Mouse (Mus musculus) spleen, embryonic (tissue): Measurements from ENCODE around the gene Kdm1b.

Source experiments
- CTCF ChIA-PET: fragments of 350-600 bp; sonication (Branson Sonifier 250); formaldehyde crosslinking; loops from one replicate; lab custom pipeline; 2022; lab: Charles Lee

Gene Kdm1b

DNA sequence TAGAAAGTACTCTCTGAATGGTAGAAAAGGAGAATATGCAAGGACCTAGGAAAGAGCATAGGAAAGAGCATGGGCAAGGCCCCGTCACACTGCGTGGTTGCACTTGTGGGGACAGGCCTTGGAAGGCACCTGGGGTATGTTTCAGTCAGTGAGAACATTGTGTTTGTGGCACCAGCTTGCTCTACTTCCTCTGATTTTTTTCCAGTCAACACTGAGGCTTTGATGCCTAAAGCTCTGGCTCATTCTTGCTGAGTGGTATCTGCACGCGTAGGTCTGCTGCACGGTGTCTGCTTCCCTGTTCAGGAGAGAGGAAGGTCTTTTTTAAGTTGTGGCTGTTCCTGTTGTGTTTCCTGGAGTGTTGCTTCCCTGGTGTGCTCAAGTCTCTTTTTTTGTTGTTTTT is 13.5 kb downstream of the Kdm1b start:
- CTCF ChIA-PET: no interaction called here

- CTCF ChIA-PET: no interaction called here
Measured at GRCm38 (mm10) chr13:47062756-47063155, 19.5 kb downstream of the Kdm1b start.

DNA sequence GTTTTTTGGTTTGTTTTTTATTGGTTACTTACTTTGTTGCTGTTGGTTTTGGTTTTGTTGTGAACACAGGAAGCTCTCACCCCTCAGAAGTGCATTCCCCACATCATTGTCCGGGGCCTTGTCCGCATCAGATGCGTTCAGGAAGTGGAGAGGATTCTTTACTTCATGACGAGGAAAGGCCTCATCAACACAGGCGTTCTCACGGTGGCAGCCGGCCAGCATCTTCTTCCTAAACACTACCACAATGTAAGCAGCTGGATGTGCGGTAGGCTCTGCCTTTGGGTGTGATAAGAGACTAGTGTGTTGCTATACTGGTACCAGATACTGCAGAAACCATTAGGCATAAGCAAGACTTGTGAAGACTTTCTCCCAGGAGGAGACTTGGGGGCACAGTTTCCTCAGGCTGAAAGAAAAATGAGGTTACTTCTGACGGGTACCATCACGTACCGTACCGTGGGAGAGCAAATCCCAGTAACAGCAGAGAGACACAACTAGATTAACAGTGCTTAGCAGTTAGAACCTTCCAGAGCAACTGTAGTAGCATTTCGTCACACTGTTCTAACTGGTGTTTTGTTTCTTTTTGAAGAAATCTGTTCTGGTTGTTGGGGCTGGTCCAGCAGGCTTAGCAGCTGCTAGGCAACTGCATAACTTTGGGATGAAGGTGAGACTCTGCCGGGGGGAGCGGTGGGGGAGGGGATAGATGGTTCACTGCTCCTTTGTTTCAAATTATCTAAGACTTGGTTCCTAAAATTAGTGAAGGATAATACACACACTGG is 20.9 kb downstream of the Kdm1b start:
- CTCF ChIA-PET: no interaction called here

- CTCF ChIA-PET: no interaction called here
Measured at GRCm38 (mm10) chr13:47066516-47066915, 23.2 kb downstream of the Kdm1b start.

DNA sequence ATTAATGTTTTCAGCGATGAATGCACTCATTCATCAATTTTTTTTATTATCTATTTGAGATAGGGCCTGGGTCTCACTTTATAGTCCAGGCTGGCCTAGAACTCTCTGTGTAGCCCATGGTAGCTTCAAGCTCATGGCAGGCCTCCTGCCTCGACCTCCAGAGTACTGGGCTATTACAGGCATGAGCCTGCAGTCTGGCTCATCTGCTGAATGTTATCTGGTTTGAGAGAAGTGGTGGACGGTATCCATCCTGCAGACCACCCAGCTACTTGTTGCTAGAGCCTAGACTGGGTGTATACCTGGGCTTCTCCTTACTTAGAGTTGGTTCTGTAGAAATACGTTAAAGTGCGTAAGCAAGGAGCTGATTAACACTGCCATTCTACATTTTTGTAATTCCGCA is 23.7 kb downstream of the Kdm1b start:
- CTCF ChIA-PET: no interaction called here

- CTCF ChIA-PET: no interaction called here
Measured at GRCm38 (mm10) chr13:47070329-47071080, 27.2 kb downstream of the Kdm1b start.

- CTCF ChIA-PET: no interaction called here
Measured at GRCm38 (mm10) chr13:47071871-47072270, 28.6 kb downstream of the Kdm1b start.

DNA sequence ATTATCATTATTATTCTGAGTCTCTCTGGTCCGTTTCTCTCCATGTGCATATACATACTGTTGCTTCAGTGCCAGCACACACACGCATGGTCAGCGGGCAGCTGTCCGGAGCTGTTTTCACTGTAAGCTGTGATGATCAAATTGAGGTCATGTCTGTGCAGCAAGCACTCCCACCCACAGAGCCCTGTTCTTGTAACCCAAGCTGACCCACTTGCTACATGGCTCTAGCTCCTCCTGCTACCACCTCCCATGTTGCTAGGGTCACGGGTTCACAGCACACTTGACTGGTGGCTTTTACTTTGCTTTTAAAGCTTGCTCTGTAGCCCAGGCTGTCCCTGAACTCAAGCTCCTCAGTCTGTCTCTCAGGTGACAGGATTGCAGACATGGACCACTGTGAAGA is 29.2 kb downstream of the Kdm1b start:
- CTCF ChIA-PET: no interaction called here

- CTCF ChIA-PET: no interaction called here
Measured at GRCm38 (mm10) chr13:47076156-47076555, 32.9 kb downstream of the Kdm1b start.

GRCm38 (mm10) chr13:47077367-47077766 is 34.1 kb downstream of the Kdm1b start:
- CTCF ChIA-PET: no interaction called here

DNA sequence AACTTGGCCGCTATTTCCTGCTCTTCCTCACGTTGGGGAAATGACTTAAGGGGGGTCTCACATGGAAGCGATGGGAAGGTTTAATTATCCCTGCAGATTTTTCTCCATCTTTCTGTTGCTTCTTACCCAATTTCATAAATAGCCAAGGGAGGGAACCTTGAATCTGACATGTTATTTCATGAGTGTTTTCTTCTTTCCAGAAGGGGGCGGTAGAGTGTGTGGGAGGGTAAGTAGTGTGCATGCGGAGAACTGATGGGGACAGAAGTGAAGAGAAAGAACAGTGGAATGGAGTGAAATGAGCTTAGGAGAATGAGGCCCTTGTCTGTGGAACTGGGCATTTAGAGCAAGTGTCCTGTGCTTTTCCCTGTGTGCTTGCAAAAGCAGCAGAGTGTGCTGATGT is 35.5 kb downstream of the Kdm1b start:
- CTCF ChIA-PET: no interaction called here

DNA sequence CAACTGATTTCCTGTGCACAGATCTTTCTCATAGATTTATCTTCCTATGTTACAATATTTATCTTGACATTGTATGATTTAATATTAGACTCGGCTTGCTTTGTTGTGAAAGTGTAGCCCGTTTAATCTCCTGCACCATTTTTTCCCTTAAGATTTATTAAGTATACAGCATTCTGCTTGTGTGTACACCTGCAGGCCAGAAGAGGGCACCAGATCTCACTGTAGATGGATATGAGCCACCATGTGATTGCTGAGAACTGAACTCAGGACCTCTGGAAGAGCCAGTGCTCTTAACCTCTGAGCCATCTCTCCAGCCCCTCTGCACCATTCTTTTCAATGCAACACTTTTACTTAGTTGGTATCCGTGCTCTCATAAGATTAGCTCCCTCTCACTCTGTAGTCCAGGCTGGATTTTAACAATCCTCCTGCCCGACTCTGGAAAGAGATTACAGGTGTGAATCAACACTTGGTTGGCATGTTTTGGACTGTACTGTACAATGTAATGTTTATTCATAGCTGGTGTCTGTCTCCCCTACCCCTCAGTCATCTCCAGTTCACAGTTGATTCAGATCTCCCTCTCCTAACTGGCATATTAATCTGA is 37.7 kb downstream of the Kdm1b start:
- CTCF ChIA-PET: interaction anchor here (0.7 kb wide), 1 partner anchor 20 kb away, joined by 3 read pairs; no protein-coding TSS in a partner anchor

DNA sequence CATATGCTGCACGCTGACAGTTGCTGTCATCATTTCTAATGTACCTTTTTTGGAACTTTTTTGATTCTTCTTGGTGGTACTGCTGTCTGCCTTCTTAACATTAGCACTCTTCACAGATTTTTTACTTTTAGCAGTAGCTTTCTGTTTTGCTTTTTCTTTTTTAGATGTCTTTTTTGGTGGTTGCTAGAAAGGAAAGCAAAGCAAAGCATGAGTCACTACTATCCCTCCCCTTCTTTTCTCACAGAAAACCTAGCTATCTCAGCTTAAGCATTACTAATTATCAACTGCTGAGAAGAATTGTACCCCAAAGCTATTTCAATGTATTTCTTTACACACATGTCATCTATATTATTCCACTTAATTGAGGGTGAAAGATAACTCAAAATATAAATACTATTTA is 45.1 kb downstream of the Kdm1b start:
- CTCF ChIA-PET: no interaction called here

DNA sequence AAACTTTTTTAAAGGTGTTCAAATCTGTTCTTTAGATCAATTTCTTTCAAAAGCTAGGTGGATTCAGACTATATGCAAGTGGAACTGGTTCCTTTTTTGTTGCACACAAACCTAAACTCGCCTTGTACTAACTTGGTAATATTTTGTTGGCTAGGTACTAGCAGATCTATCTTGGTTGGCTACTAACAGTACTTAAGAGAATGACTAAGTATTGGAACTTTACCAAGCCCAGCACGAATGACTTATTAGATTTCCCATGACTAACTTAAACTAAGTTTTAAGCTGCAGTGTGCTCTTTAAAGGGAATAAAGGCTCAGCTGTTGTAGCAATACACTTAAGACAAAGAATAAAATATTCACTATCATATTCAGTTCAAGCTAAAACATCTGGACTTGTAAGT is 46.0 kb downstream of the Kdm1b start:
- CTCF ChIA-PET: no interaction called here

DNA sequence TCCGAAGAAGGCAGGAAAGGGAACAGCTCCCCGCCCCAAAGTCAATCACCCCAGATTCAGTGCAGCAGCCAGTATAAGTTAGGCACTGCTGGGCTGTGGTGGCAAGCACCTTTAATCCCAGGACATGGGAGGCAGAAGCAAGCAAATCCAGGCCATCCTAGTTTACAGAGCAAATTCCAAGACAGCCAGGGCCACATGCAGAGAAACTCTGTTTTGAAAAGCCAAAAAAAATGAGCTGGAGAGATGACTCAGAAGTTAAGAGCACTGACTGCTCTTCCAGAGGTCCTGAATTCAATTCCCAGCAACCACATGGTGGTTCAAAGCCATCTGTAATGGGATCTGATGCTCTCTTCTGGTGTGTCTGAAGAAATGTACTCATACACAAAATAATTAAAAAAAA is 50.5 kb downstream of the Kdm1b start:
- CTCF ChIA-PET: no interaction called here

- CTCF ChIA-PET: no interaction called here
Measured at GRCm38 (mm10) chr13:47096591-47096990, 53.3 kb downstream of the Kdm1b start.

- CTCF ChIA-PET: no interaction called here
Measured at GRCm38 (mm10) chr13:47099265-47099664, 56.0 kb downstream of the Kdm1b start.

- CTCF ChIA-PET: no interaction called here
Measured at GRCm38 (mm10) chr13:47100587-47100986, 57.3 kb downstream of the Kdm1b start.

DNA sequence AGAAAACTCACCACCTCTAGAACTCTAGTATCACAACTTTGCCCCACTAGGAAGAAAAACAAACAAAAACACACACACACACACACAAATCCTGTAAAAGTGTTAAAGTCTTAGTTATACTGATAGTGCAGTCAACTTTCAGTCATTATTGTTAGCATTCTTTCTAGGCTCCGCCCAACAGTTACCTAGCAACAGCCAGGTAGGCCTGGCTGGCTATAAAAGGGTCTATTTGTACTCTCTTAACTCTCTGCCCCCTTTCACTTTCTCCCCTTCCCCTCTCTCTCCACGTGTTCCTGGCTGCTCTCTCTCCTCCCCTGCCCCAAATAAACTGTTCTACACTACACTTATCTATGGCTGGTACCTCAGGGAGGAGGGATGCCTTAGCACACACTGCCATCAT is 60.8 kb downstream of the Kdm1b start:
- CTCF ChIA-PET: no interaction called here

DNA sequence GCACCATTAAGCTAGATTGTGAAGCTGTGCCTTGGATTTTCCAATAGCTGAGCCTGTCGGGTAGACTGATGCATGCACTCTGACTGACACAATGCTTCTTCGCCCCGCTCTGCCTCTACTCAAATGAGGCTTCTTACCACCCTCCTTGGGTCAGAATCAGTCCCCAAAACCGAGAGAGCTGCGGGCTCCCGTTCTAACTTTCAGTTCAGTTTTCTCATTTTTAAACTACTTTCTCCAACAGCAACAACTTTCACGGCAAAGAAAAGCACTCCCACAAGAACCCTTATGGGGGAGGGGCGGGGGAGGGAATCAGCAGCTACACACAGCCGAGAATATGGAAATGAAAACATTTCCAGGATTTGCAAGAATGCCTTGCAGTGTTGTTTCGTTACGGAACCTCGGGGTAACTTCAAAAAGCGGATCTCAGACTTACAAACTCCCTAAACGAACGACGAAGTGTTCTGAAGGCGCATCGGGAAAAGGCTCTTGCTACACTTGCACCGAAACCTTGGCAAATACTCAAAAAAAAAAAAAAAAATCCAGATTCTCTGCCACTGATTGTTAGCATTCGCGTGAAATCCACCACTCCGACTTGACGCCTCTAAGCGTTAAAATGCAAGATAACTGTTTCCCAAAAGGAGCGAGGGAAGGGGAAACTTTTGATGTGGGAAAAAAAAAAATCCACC is 61.7 kb downstream of the Kdm1b start:
- CTCF ChIA-PET: no interaction called here

GRCm38 (mm10) chr13:47105711-47106579 is 62.6 kb downstream of the Kdm1b start, which contains the start of gene Dek:
Gene Dek, minus strand, starts transcription at chr13:47106201.
- CTCF ChIA-PET: interaction anchor here (0.6 kb wide), 1 partner anchor 85 kb away, joined by 6 read pairs; no protein-coding TSS in a partner anchor
